Mouse (Mus musculus) lung, embryonic 14.5 days (tissue): ENCODE measurements around the gene Ankrd13a. TPM values are rescaled to one million over a fixed set of nuclear protein-coding genes. Genes with fewer than 3 reads are reported as not detected.

ENCODE experiments used
- ATAC-seq: fragments of 200-750 bp; cut with Nextera tagmentation; 2 replicates; pipeline ENCODE4 v1.8.0; 2017; ENCODE audit warnings: mild to moderate bottlenecking, moderate TSS enrichment, moderate library complexity; ENCODE audit not compliant: insufficient read depth
- DNase-seq: peaks from one replicate; pipeline ENCODE4 v3.0.0-alpha.2; 2015
- H3K27ac ChIP-seq: fragments of 300-500 bp; sonication (generic); 2 replicates; pipeline ENCODE4 v1.5.1; 2014; ENCODE audit warnings: low read depth, mild to moderate bottlenecking, moderate library complexity
- H3K27me3 ChIP-seq: fragments of 300-500 bp; sonication (generic); 2 replicates; pipeline ENCODE4 v1.6.1; 2014; ENCODE audit warnings: low read length, control low read depth; ENCODE audit not compliant: insufficient read depth
- H3K36me3 ChIP-seq: fragments of 300-500 bp; sonication (generic); 2 replicates; pipeline ENCODE4 v1.6.1; 2014; ENCODE audit warnings: control low read depth; ENCODE audit not compliant: insufficient read depth
- H3K4me1 ChIP-seq: fragments of 300-500 bp; sonication (generic); 2 replicates; pipeline ENCODE4 v1.6.1; 2014; ENCODE audit warnings: antibody characterized with exemption, control low read depth; ENCODE audit not compliant: insufficient read depth
- H3K4me2 ChIP-seq: fragments of 300-500 bp; sonication (generic); 2 replicates; pipeline ENCODE4 v1.6.1; 2014; ENCODE audit warnings: mild to moderate bottlenecking
- H3K4me3 ChIP-seq: fragments of 300-500 bp; sonication (generic); 2 replicates; pipeline ENCODE4 v1.5.1; 2014; ENCODE audit warnings: low read depth, low read length
- H3K9ac ChIP-seq: fragments of 300-500 bp; sonication (generic); 2 replicates; pipeline ENCODE4 v1.6.1; 2014
- H3K9me3 ChIP-seq: fragments of 300-500 bp; sonication (generic); 2 replicates; pipeline ENCODE4 v1.6.1; 2016; ENCODE audit warnings: low read depth, low read length, control low read depth
- CTCF ChIP-seq: IDR thresholded peaks from 2 replicates; pipeline ENCODE4 v1.5.1; 2016; ENCODE audit warnings: antibody characterized with exemption, low read depth
- WGBS: fragments of 180-500 bp; shearing (Covaris S2); extraction: QIAGEN DNeasy Blood & Tissue Kit; methylation state at CpG from one replicate; pipeline ENCODE4 v1.1.7; 2014; 5-methylcytosine and 5-hydroxymethylcytosine counted together
- polyA plus RNA-seq: library from polyadenylated mRNA; unstranded; fragments of >200 nt; fragmentation: Nextera tagmentation; extraction: Ambion mirVana; gene quantifications from 2 replicates; pipeline ENCODE4 v1.2.1, GENCODE M21; 2014

Gene Ankrd13a
- polyA plus RNA-seq, 1 experiment from 2014 or later = 83.2 TPM

GRCm38 (mm10) chr5:114775056-114775979, 841 bp downstream of the Ankrd13a start, which contains the start of gene Git2:
Gene Git2 (minus strand): TSS chr5:114775517.
- H3K9ac ChIP-seq = peak within 1 kb of the TSS; percentile 82
- DNase-seq (peak; percentile 60), ATAC-seq (no peak)
- peak within 1 kb of the TSS; percentile 91 for H3K27ac ChIP-seq
- no peaks in the 10 kb centered on the region for H3K27me3 ChIP-seq
- H3K9me3 ChIP-seq = no peaks in the 10 kb centered on the region
- no peak for TF ChIP-seq CTCF
- peak within 1 kb of the TSS; percentile 84 for H3K4me3 ChIP-seq
- peak within 1 kb of the TSS; percentile 97 for H3K4me2 ChIP-seq
- H3K4me1 ChIP-seq = no peaks in the 10 kb centered on the region; the same call in 1 of the 2 replicates
- WGBS = under 1% methylated on average over 58 of the region's 63 CpGs
- H3K36me3 ChIP-seq = no peaks in the 10 kb centered on the region

DNA sequence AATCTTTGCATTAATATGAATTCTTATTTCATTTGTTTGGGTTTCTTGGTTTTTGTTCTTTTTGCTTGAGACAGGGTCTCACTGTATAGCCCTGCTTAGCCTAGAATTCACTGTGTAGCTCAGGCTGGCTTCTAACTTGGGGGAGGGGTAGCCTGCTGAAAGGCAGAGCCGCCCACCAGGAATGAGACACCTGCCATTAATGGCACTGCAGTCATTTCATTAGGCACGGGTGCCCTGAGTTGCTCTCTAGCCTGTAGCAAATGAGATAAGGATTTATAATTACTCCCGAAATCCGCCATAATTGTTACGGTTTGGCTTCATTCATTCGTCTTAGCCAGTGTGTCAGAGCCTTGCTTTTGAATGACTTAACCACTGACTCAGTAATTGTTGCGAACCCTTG, 1.7 kb downstream of the Ankrd13a start:
- no peak for TF ChIP-seq CTCF
- Histone ChIP-seq H3K27ac (no peak overlapping the region), H3K36me3 (no peaks in the 10 kb centered on the region), H3K4me2 (peak overlapping the region; percentile 97), H3K4me1 (no peaks in the 10 kb centered on the region; the same call in 1 of the 2 replicates), H3K9me3 (no peaks in the 10 kb centered on the region), H3K4me3 (peak overlapping the region; percentile 84), H3K27me3 (no peaks in the 10 kb centered on the region), H3K9ac (peak overlapping the region; percentile 82; the same call in 1 of the 2 replicates)
- 80% methylated on average over 7 of the region's 7 CpGs for WGBS
- no peak for DNase-seq
- no peak for ATAC-seq

DNA sequence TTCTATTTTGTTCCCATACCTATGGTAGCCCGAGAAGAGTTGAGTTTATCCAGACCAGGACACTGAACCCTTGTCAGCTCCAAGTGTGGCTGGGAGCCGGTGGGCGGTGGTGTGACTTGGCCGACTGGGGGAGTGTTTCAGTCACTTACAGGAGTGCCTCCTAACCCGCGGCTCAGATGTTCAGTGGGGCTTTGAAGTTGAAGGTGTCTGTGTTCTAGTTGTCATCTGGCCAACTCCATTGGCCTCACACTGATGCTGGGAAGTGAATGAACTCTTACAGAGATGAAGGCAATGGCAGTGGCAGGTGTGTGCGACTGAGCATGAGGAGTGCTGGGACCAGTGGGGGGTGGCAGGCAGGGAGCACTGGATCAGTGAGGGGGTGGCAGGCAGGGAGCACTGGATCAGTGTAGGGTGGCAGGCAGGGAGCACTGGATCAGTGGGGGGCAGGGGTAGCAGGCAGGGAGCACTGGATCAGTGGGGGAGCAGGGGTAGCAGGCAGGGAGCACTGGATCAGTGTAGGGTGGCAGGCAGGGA, 5.5 kb downstream of the Ankrd13a start:
- Histone ChIP-seq H3K9me3 (no peaks in the 10 kb centered on the region), H3K27me3 (no peaks in the 10 kb centered on the region), H3K9ac (no peak overlapping the region), H3K4me2 (no peak overlapping the region), H3K4me1 (peaks cover 15% of the 10 kb centered on the region), H3K36me3 (no peaks in the 10 kb centered on the region), H3K27ac (no peak overlapping the region), H3K4me3 (no peak overlapping the region)
- DNase-seq (no peak), ATAC-seq (no peak)
- 42% methylated on average over 7 of the region's 7 CpGs for WGBS
- no peak for TF ChIP-seq CTCF

DNA sequence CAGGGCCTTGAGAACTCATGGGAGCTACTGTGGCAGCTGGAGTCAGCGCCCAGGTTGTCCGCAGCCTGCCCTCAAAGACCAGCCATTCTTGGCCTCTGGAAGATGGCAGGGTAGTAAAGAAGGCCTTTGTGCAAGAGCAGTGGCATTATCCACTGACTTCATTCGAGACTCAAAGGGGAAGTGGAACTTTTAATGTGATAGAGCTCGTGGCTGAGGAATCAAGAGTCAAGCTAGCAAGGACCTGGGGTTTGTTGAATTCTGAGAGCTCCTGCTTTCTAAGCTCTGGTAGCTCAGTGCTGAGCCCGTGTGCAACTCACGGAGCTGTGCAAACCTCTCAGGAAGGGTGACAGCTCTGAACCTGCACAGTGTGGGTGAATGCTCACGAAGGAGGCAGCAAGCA, 6.4 kb downstream of the Ankrd13a start:
- no peak for ATAC-seq
- no peak overlapping the region for H3K4me3 ChIP-seq
- H3K27ac ChIP-seq = no peak overlapping the region
- no peaks in the 10 kb centered on the region for H3K9me3 ChIP-seq
- H3K4me2 ChIP-seq = no peak overlapping the region
- peaks cover 19% of the 10 kb centered on the region for H3K4me1 ChIP-seq
- no peak overlapping the region for H3K9ac ChIP-seq
- 85% methylated on average over 7 of the region's 7 CpGs for WGBS
- no peak for DNase-seq
- H3K27me3 ChIP-seq = no peaks in the 10 kb centered on the region
- TF ChIP-seq CTCF = no peak
- 0 out of 2 replicates have a peak, but pooled peaks cover 3% of the 10 kb centered on the region for H3K36me3 ChIP-seq

GRCm38 (mm10) chr5:114782991-114783390, 8.5 kb downstream of the Ankrd13a start:
- peaks cover 19% of the 10 kb centered on the region for H3K4me1 ChIP-seq
- H3K4me3 ChIP-seq = no peak overlapping the region
- H3K36me3 ChIP-seq = peaks cover 22% of the 10 kb centered on the region
- no peaks in the 10 kb centered on the region for H3K9me3 ChIP-seq
- 59% methylated on average over 9 of the region's 9 CpGs for WGBS
- no peak overlapping the region for H3K4me2 ChIP-seq
- H3K27ac ChIP-seq = no peak overlapping the region
- no peak for TF ChIP-seq CTCF
- no peak overlapping the region for H3K9ac ChIP-seq
- DNase-seq (no peak), ATAC-seq (no peak)
- no peaks in the 10 kb centered on the region for H3K27me3 ChIP-seq

DNA sequence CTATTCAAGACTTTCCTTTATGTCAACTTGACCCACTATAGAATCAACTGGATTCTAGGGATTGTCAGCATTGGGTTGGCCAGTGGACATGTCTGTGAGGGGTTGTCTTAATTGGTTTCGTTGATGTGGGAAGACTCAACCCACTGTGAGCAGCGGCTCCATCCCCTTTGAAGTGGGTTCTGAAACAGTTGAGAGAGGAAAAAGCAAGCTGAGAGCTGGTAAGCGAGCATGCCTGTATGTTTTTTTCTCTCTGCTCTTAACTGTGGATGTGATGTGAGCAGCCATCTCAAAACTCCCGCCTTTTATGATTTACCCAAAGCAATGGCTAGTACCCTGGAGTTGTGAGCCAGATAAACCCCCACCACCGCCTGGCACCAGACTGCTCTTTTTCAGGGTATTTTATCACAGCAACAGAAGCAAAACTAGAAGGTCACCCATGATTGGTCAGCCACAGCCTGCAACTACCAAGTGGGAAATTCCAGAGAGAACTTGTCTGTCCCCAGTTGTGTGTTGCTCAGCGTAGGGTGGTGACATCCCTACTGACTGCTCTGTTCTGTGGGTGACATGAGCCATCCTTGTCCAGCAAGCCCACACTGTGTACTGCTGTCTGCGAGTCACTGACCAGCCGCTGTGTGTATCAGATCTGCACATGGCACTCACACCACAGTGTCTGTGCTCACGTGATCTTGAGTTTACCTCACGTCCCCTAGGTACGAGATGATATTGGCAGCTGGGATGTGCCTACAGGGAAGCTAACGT, 9.1 kb downstream of the Ankrd13a start:
- ATAC-seq = peak; percentile 61
- peak; percentile 41 for DNase-seq
- Histone ChIP-seq H3K27me3 (no peaks in the 10 kb centered on the region), H3K4me2 (no peak overlapping the region), H3K4me3 (no peak overlapping the region), H3K4me1 (peaks cover 19% of the 10 kb centered on the region), H3K36me3 (peaks cover 26% of the 10 kb centered on the region), H3K9me3 (no peaks in the 10 kb centered on the region), H3K9ac (no peak overlapping the region), H3K27ac (peak overlapping the region; percentile 46; the same call in 1 of the 2 replicates)
- TF ChIP-seq CTCF = no peak
- WGBS = 73% methylated on average over 12 of the region's 12 CpGs
